Mouse (Mus musculus): ENCODE results near the gene Slc13a2.
A peak's percentile ranks its signal among the peaks of the same experiment; 100 is the strongest.

The Slc13a2 gene

DNA sequence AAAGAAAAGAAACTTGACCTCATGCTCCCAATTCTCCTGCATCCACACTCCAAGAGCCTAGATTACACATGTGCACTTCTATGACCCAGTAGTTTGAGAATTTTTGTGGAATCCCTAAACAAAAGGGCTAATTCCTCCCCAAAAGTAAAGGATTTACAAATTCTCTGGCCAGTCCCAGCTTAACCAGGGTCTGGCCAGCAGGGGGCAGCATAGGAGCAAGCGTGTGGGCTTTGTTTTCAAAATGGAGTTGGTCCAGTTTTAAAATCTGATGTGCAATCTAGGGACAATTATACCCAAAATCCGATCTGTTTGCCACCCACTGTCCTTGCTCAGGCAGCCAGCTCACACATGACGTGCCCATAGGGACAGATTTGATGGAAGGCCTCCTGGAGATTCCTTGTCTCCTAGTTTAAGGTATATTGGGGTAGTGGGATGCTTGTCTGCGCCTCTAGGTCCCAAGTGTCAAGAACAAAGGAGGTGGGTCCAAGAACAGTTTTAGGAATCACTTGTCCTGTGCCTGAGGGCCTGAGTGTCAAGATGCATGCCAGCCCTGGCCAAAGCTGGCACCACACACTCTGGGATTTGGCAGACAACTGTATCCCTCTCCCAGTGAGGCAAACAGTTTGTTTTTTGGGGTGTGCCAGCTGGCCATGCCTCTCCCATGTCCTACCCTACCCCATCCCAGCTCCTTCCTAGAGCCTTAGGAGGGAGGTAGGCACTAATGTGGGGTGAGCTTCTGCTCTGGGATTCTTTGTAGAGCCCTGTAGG, 66.4 kb downstream of the Slc13a2 start:
- DNase-seq (ENCODE audit: low spot score in 2 of 2), result peak in 1 of 2 experiments; percentile 73

DNA sequence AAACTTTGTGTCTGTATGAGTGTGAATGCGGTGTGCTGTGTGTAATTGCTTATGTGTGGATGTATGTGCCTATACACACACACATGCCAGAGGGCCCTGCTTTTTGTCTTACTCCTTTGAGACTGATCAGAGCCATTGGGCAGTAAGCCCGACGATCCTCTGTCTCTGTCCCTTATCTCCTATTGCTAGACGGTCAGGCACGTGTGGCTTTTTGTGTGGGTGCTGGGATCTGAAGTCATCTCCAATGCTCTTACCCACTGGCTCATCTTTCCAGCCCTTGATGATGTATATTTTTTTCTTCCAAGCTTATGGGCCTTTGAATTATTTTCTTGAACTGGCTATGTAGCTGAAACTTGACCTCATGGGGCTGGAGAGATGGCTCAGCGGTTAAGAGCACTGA, 67.1 kb downstream of the Slc13a2 start:
- no peak for DNase-seq (ENCODE audit: low spot score in 2 of 2)

DNA sequence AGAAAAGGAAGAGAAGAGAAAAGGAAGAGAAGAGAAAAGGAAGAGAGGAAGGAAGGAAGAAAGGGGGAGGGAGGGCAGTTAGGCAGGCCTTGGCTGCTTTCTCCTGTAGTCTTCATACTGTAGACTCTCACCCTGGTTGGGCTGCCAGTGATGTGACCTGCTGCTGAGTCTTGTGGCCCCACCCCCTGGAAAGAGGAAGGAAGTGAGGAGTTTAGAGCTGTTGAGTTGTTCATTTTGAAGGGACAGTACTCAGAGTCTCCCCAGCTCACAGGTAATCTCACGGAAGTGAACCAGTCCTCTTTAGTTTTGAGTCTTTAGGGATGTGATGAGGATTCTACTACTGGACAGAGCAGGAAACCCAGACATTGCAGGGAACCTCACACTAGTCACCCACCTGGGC, 68.9 kb downstream of the Slc13a2 start:
- DNase-seq (ENCODE audit: low spot score in 2 of 2), result no peak

DNA sequence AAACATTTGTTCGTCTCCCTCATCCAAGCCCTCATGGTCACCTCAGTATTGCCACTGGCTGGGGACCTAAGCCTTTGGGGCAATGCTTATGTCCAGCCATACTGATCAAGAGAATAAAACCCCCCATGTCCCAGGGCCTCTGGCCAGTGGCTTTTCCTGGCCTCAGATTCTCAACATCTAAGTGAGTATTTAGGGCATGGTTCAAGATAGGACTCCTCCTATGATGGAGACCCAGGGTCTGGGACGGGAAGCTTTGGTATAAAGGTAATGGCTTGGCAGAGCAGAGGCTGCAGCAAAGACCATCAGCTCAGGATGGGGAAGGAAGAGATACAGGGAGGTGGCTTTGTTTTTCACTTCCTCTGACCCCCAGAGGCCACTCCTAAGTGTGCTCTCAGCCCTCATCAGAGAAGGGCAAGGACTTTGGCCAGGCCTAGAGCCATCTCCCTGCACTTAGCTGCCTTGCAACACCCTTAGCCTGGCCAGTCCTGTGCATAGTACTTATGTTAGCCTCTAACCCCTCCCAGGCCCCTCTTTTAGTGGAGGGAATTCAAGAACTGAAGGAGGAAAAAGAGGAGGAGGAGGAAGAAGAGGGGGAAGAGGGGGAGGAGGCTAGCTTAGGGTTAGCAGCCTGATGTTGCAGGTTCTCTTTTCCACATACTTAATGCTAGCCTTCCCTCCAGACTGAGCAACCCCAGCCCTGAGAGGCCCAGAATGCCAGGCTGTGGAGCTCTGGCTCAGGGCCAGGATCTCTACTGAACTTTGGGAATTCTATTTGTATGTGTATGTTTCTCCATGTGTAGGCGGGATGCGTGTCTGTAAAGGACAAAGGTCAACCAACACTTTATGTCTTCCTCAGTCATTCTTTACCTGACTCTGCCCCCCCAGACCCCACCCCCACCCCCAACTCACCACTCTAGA, 72.3 kb downstream of the Slc13a2 start:
- DNase-seq (ENCODE audit: low spot score in 2 of 2), result no peak

DNA sequence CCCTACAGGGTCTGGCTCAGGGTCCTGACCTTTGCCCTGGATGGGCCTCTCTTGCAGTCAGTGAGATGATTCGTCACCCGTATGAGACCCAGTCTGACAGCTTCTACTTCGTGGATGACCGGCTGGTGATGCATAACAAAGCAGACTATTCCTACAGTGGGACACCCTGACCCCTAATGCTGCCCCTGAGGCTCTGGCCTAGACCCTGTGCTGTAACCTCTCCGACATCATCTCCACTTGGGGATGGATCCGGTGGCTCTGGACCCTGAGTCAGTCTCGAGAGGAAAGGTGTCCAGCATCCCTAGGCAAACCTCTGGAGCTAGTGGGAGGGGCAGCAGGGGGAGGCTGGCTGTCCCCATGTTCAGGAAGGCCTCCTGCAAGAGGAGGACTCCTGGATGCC, 73.5 kb downstream of the Slc13a2 start:
- DNase-seq (ENCODE audit: low spot score in 2 of 2), result no peak

DNA sequence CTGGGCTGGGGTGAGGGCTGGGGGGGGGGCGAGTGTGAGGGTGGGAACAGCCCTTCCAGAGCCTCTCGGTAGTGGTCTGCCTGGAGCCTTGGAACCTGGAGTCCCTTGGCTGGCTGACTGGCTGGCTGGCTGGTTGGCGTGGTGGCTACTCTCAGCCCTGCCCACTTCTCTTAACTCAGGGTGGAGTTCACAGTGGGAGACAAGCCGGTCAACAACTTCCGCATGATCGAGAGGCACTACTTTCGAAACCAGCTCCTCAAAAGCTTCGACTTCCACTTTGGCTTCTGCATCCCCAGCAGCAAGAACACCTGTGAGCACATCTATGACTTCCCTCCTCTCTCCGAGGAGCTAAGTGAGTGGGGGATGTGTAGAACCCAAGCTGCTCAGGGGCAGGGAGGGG, 74.1 kb downstream of the Slc13a2 start:
- no peak for DNase-seq (ENCODE audit: low spot score in 2 of 2)
